Mouse (Mus musculus) stomach, embryonic 16.5 days (tissue): ENCODE data around the gene Gm44973. TPM values are rescaled to one million over a fixed set of nuclear protein-coding genes. Genes with fewer than 3 reads are reported as not detected.
A peak's percentile ranks its signal among the peaks of the same experiment; 100 is the strongest.

ENCODE experiments used
- ATAC-seq: fragments of 200-750 bp; cut with Nextera tagmentation; 2 replicates; pipeline ENCODE4 v1.8.0; 2017; ENCODE audit warnings: moderate number of reproducible peaks, moderate TSS enrichment; ENCODE audit not compliant: insufficient read depth, low FRiP score
- H3K27ac ChIP-seq: fragments of 300-500 bp; sonication (generic); 2 replicates; pipeline ENCODE4 v1.5.1; 2014; ENCODE audit warnings: low read length
- H3K27me3 ChIP-seq: fragments of 300-500 bp; sonication (generic); 2 replicates; pipeline ENCODE4 v1.6.1; 2014; ENCODE audit warnings: low read length, control low read depth, mixed read lengths; ENCODE audit not compliant: control insufficient read depth, insufficient read depth
- H3K36me3 ChIP-seq: fragments of 300-500 bp; sonication (generic); 2 replicates; pipeline ENCODE4 v1.6.1; 2014; ENCODE audit warnings: low read length; ENCODE audit not compliant: control insufficient read depth, insufficient read depth
- H3K4me1 ChIP-seq: fragments of 300-500 bp; sonication (generic); 2 replicates; pipeline ENCODE4 v1.6.1; 2014; ENCODE audit warnings: low read length, control low read depth, mixed read lengths; ENCODE audit not compliant: control insufficient read depth, insufficient read depth
- H3K4me2 ChIP-seq: fragments of 300-500 bp; sonication (generic); 2 replicates; pipeline ENCODE4 v1.6.1; 2014; ENCODE audit warnings: low read depth, low read length, mixed read lengths
- H3K4me3 ChIP-seq: fragments of 300-500 bp; sonication (generic); replicated peaks from 2 replicates; pipeline ENCODE4 v1.5.1; 2014; ENCODE audit warnings: mild to moderate bottlenecking, low read length
- H3K9ac ChIP-seq: fragments of 300-500 bp; sonication (generic); 2 replicates; pipeline ENCODE4 v1.6.1; 2014; ENCODE audit warnings: low read length
- H3K9me3 ChIP-seq: fragments of 300-500 bp; sonication (generic); replicated peaks from 2 replicates; pipeline ENCODE4 v1.6.1; 2016; ENCODE audit warnings: low read length, control low read depth; ENCODE audit not compliant: control insufficient read depth
- WGBS: fragments of 180-500 bp; shearing (Covaris S2); extraction: QIAGEN DNeasy Blood & Tissue Kit; methylation state at CpG from one replicate; pipeline ENCODE4 v1.1.7; 2014; 5-methylcytosine and 5-hydroxymethylcytosine counted together
- polyA plus RNA-seq: library from polyadenylated mRNA; unstranded; fragments of >200 nt; fragmentation: Nextera tagmentation; extraction: Ambion mirVana; gene quantifications from 2 replicates; pipeline ENCODE4 v1.2.1, GENCODE M21; 2015

Gm44973 gene
- polyA plus RNA-seq, 1 experiment from 2014 or later, result 1.3 TPM

DNA sequence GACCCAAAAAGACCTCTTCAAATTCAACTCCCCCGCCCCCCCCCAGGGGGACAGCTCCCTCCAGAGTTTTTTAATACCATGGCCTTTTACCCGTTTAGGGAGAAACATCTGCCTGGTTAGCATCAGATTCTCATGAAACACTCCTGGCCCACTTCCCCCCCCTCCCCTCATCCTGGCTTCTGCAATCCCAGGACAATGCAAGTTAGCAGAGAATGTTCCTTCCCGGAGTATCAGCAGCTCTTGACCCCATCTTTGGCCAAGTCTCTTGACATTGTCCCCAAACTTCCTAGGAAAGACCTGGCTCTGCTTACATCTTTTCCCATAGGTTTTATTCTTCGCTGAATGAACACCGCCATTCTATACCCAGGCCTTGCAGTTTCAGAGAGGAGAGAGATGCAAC lies 5.9 kb downstream of the Gm44973 start:
- peak overlapping the region; percentile 97 for H3K9ac ChIP-seq
- H3K4me3 ChIP-seq, result peak overlapping the region; percentile 84
- WGBS, result 43% methylated on average over 5 of the region's 5 CpGs
- peak overlapping the region; percentile 91 for H3K27ac ChIP-seq
- peaks cover 15% of the 10 kb centered on the region for H3K4me1 ChIP-seq
- H3K36me3 ChIP-seq, result peaks cover 6% of the 10 kb centered on the region; the same call in 1 of the 2 replicates
- no peaks in the 10 kb centered on the region for H3K9me3 ChIP-seq
- H3K27me3 ChIP-seq, result no peaks in the 10 kb centered on the region
- peak overlapping the region; percentile 85 for H3K4me2 ChIP-seq
- ATAC-seq, result no peak

DNA sequence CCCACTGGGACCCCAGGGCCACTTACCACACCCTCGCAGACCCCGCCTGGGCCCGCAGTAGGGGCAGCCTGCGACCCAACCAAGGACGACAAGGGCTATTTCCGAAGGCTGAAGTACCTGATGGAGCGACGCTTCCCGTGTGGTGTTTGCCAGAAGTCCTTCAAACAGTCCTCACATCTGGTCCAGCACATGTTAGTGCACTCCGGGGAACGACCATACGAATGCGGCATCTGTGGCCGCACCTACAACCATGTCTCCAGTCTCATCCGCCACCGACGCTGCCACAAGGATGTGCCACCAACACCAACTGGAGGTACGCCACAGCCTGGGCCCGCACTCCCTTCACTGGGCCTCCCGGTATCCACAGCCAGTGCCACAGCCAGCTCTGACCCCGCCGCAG lies 14.2 kb downstream of the Gm44973 start:
- peaks cover 69% of the 10 kb centered on the region for H3K36me3 ChIP-seq
- H3K9me3 ChIP-seq, result peaks cover 38% of the 10 kb centered on the region
- WGBS, result 95% methylated on average over 22 of the region's 22 CpGs
- no peak for ATAC-seq
- no peak overlapping the region for H3K27ac ChIP-seq
- H3K27me3 ChIP-seq, result no peaks in the 10 kb centered on the region
- no peaks in the 10 kb centered on the region for H3K4me1 ChIP-seq
- no peak overlapping the region for H3K9ac ChIP-seq
- H3K4me2 ChIP-seq, result no peak overlapping the region
- H3K4me3 ChIP-seq, result no peak overlapping the region

DNA sequence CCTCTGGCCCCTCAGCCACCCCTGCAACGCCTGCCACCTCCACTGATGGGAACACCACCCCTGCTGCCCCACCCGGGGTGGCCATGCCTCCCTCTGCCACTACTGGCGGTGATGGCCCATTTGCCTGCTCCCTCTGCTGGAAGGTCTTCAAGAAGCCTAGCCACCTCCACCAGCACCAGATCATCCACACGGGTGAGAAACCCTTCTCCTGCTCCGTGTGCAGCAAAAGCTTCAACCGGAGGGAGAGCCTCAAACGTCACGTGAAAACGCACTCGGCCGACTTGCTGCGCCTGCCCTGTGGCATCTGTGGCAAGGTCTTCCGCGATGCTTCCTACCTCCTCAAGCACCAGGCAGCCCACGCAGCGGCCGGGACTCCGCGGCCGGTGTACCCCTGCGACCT lies 14.7 kb downstream of the Gm44973 start:
- Histone ChIP-seq H3K9ac (no peak overlapping the region), H3K27me3 (no peaks in the 10 kb centered on the region), H3K36me3 (peaks cover 73% of the 10 kb centered on the region), H3K4me2 (no peak overlapping the region), H3K4me3 (no peak overlapping the region), H3K9me3 (peaks cover 38% of the 10 kb centered on the region), H3K27ac (no peak overlapping the region), H3K4me1 (no peaks in the 10 kb centered on the region)
- WGBS, result 93% methylated on average over 21 of the region's 21 CpGs
- no peak for ATAC-seq

DNA sequence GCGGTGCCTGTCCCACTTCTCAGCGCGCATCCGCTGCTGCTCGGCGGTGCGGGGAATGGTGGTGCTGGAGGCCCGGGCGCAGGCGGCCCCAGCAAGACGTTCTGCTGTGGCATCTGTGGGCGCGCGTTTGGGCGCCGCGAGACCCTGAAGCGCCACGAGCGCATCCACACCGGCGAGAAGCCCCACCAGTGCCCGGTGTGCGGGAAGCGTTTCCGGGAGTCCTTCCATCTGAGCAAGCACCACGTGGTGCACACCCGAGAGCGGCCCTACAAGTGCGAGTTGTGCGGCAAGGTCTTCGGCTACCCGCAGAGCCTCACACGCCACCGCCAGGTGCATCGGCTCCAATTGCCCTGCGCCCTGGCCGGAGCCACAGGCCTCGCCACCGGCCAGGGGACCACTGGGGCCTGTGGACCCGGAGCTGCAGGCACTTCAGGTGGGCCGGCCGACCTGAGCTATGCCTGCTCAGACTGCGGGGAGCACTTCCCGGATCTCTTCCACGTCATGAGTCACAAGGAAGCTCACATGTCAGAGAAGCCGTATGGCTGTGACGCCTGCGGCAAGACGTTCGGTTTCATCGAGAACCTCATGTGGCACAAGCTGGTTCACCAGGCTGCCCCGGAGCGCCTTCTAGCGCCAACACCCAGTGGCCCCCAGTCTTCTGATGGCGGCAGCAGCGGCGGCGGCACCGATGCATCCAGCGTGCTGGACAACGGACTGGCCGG lies 15.4 kb downstream of the Gm44973 start:
- H3K9me3 ChIP-seq, result peaks cover 38% of the 10 kb centered on the region
- WGBS, result 86% methylated on average over 63 of the region's 63 CpGs
- H3K4me3 ChIP-seq, result no peak overlapping the region
- no peak overlapping the region for H3K9ac ChIP-seq
- no peak overlapping the region for H3K4me2 ChIP-seq
- no peak for ATAC-seq
- H3K4me1 ChIP-seq, result no peaks in the 10 kb centered on the region
- peaks cover 80% of the 10 kb centered on the region for H3K36me3 ChIP-seq
- H3K27ac ChIP-seq, result no peak overlapping the region
- H3K27me3 ChIP-seq, result no peaks in the 10 kb centered on the region

DNA sequence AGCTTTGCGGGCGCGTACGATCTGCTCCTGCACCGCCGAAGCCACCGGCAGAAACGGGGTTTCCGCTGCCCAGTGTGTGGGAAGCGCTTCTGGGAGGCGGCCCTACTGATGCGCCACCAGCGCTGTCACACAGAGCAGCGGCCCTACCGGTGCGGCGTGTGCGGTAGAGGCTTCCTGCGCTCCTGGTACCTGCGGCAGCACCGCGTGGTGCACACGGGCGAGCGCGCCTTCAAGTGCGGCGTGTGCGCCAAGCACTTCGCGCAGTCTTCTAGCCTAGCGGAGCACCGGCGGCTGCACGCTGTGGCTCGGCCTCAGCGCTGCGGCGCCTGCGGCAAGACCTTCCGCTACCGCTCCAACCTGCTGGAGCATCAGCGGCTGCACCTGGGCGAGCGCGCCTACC lies 16.2 kb downstream of the Gm44973 start:
- Histone ChIP-seq H3K9me3 (peaks cover 38% of the 10 kb centered on the region), H3K4me1 (no peaks in the 10 kb centered on the region), H3K4me2 (no peak overlapping the region), H3K27me3 (no peaks in the 10 kb centered on the region), H3K27ac (no peak overlapping the region), H3K9ac (no peak overlapping the region), H3K4me3 (no peak overlapping the region), H3K36me3 (peaks cover 87% of the 10 kb centered on the region)
- WGBS, result 85% methylated on average over 46 of the region's 46 CpGs
- no peak for ATAC-seq

DNA sequence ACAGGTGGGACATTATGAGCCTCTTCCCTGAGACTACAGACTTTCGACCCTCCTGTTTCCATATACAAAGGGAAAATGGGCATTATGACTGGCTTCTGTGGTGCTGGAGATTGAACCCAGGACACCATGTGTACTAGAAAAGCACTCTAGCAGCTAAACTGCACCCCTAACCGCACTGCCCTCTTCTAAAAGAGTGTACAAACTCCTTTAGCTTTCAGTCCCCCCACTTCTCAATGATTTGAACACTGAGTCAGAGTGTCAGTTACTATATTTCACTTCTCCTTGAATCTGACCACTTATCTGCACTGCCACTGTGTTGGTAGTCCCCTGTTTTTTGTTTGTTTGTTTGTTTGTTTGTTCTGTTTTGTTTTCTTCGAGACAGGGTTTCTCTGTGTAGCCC lies 18.5 kb downstream of the Gm44973 start, which contains the start of gene 4632433K11Rik:
Gene 4632433K11Rik (plus strand): TSS at position 301 of the 400 bp plus-strand sequence.
- H3K27me3 ChIP-seq, result no peaks in the 10 kb centered on the region
- no peak within 1 kb of the TSS for H3K9ac ChIP-seq
- H3K36me3 ChIP-seq, result peaks cover 74% of the 10 kb centered on the region
- H3K27ac ChIP-seq, result no peak within 1 kb of the TSS
- WGBS, result 84% methylated on average over 3 of the region's 3 CpGs
- no peak for ATAC-seq
- no peaks in the 10 kb centered on the region for H3K4me1 ChIP-seq
- no peak within 1 kb of the TSS for H3K4me3 ChIP-seq
- no peak within 1 kb of the TSS for H3K4me2 ChIP-seq
- peaks cover 36% of the 10 kb centered on the region for H3K9me3 ChIP-seq

DNA sequence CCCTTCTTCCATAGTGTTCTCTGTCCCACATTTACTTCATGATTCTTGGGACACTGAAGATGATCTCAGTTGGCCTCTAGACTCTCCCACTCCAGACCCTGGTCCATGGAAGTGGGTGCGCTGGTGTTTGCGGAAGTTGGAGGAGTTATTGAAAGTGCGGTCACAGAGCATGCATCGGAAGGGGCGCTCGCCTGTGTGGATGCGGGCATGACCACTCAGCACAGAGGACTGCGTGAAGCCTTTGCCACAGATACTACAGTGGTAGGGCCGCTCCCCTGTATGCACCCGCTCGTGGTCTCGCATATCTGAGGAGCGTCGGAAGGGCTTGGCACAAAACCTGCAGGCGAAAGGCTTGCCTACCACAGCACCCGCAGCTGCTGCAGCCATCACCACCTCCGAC lies 20.3 kb downstream of the Gm44973 start:
- no peak overlapping the region for H3K9ac ChIP-seq
- no peaks in the 10 kb centered on the region for H3K27me3 ChIP-seq
- ATAC-seq, result no peak
- H3K4me1 ChIP-seq, result peaks cover 7% of the 10 kb centered on the region
- no peak overlapping the region for H3K4me2 ChIP-seq
- H3K4me3 ChIP-seq, result no peak overlapping the region
- H3K27ac ChIP-seq, result no peak overlapping the region
- H3K36me3 ChIP-seq, result peaks cover 56% of the 10 kb centered on the region
- H3K9me3 ChIP-seq, result peaks cover 18% of the 10 kb centered on the region
- WGBS, result 95% methylated on average over 17 of the region's 17 CpGs

DNA sequence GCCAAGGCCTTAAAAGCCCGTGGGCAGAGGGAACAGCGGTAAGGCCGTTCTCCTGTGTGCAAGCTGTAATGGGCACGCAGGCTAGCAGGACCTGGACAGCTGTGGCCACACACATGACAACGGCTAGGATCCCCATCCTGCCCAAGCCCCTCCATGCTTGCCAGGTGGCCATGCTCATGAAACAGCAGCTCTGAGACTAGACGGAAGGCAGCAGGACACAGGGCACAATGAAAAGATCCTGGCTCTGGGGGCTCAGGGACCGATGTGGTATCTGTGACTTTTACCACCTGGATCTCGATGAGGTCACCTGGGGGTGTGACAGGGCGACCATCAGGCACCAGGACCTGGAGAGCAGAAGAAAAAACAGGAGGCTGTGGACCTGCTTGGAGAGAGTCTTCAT lies 20.8 kb downstream of the Gm44973 start:
- no peak overlapping the region for H3K4me3 ChIP-seq
- H3K9ac ChIP-seq, result no peak overlapping the region
- H3K4me2 ChIP-seq, result no peak overlapping the region
- H3K27me3 ChIP-seq, result no peaks in the 10 kb centered on the region
- H3K4me1 ChIP-seq, result peaks cover 7% of the 10 kb centered on the region
- peaks cover 12% of the 10 kb centered on the region for H3K9me3 ChIP-seq
- 91% methylated on average over 9 of the region's 9 CpGs for WGBS
- peaks cover 51% of the 10 kb centered on the region for H3K36me3 ChIP-seq
- no peak for ATAC-seq
- H3K27ac ChIP-seq, result no peak overlapping the region

DNA sequence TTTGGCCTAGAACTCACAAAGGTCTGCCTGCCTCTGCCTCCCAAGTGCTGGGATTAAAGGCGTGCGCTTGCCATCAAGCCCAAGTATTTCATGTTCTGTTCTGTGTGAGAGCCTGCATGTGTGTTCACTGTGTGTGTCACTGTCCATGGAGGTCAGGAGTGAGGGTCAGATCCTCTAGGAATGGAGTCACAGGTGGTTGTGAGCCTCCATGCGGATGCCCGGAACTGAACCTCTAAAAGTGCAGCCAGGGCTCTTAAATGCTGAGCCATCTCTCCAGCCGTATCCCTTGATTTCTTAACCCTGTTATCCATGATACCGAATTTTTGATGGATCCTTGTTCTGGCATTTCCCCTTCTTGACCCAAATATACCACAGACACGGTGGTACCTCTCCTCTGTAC lies 21.7 kb downstream of the Gm44973 start:
- Histone ChIP-seq H3K4me2 (no peak overlapping the region), H3K36me3 (peaks cover 42% of the 10 kb centered on the region), H3K9ac (no peak overlapping the region), H3K4me3 (no peak overlapping the region), H3K27me3 (no peaks in the 10 kb centered on the region), H3K27ac (no peak overlapping the region), H3K4me1 (peaks cover 7% of the 10 kb centered on the region), H3K9me3 (peaks cover 4% of the 10 kb centered on the region; the same call in 1 of the 2 replicates)
- WGBS, result 92% methylated on average over 7 of the region's 7 CpGs
- ATAC-seq, result no peak
